Mouse (Mus musculus): ENCODE results near the gene Klhl18. TPM values are rescaled to one million over a fixed set of nuclear protein-coding genes. Genes with fewer than 3 reads are reported as not detected.
"Not testable (repeated sequence)": the region's sequence is repeated elsewhere in the genome, so short reads cannot be mapped to it uniquely, and the experiment has no call there.

The Klhl18 gene
- polyA plus RNA-seq, 1 experiment from 2014 or later, result 22.4 TPM

GRCm38 (mm10) chr9:110412926-110413325 lies 63.6 kb downstream of the Klhl18 start:
- H3K4me1 ChIP-seq, result peaks cover 7% of the 10 kb centered on the region
- ATAC-seq (ENCODE audit: low FRiP score), result no peak
- WGBS, result 76% methylated on average over 7 of the region's 7 CpGs
- H3K9me3 ChIP-seq (replicated peaks), result no peaks in the 10 kb centered on the region
- no peak overlapping the region for H3K4me2 ChIP-seq
- H3K36me3 ChIP-seq, result no peaks in the 10 kb centered on the region
- H3K27me3 ChIP-seq (replicated peaks), result no peaks in the 10 kb centered on the region
- H3K9ac ChIP-seq (replicated peaks), result no peak overlapping the region
- H3K4me3 ChIP-seq (replicated peaks), result no peak overlapping the region
- no peak overlapping the region for H3K27ac ChIP-seq (replicated peaks)

- Histone ChIP-seq H3K4me2 (no peak overlapping the region), H3K4me3 (replicated peaks) (no peak overlapping the region), H3K27me3 (replicated peaks) (no peaks in the 10 kb centered on the region), H3K9me3 (replicated peaks) (no peaks in the 10 kb centered on the region), H3K9ac (replicated peaks) (no peak overlapping the region), H3K27ac (replicated peaks) (no peak overlapping the region), H3K4me1 (peaks cover 17% of the 10 kb centered on the region), H3K36me3 (no peaks in the 10 kb centered on the region)
- no peak for ATAC-seq (ENCODE audit: low FRiP score)
- 46% methylated on average over 6 of the region's 6 CpGs for WGBS
Measured at GRCm38 (mm10) chr9:110410908-110411887, 65.3 kb downstream of the Klhl18 start.

GRCm38 (mm10) chr9:110408099-110408773 lies 68.3 kb downstream of the Klhl18 start, which contains the start of gene Ptpn23:
Gene Ptpn23 (minus strand): TSS chr9:110408213.
- Histone ChIP-seq H3K9ac (replicated peaks) (peak within 1 kb of the TSS; percentile 91), H3K4me1 (peaks cover 28% of the 10 kb centered on the region), H3K4me3 (replicated peaks) (peak within 1 kb of the TSS; percentile 83), H3K36me3 (no peaks in the 10 kb centered on the region; the same call in 1 of the 2 replicates), H3K9me3 (replicated peaks) (no peaks in the 10 kb centered on the region), H3K4me2 (peak within 1 kb of the TSS; percentile 94), H3K27me3 (replicated peaks) (no peaks in the 10 kb centered on the region), H3K27ac (replicated peaks) (peak within 1 kb of the TSS; percentile 89)
- WGBS, result under 1% methylated on average over 39 of the region's 39 CpGs
- peak; percentile 95 for ATAC-seq (ENCODE audit: low FRiP score)

GRCm38 (mm10) chr9:110407311-110408098 lies 69.0 kb downstream of the Klhl18 start:
- Histone ChIP-seq H3K9ac (replicated peaks) (peak overlapping the region; percentile 91), H3K27ac (replicated peaks) (peak overlapping the region; percentile 84), H3K27me3 (replicated peaks) (no peaks in the 10 kb centered on the region), H3K4me3 (replicated peaks) (peak overlapping the region; percentile 83), H3K36me3 (no peaks in the 10 kb centered on the region; the same call in 1 of the 2 replicates), H3K4me1 (peaks cover 28% of the 10 kb centered on the region), H3K4me2 (peak overlapping the region; percentile 94), H3K9me3 (replicated peaks) (no peaks in the 10 kb centered on the region)
- peak; percentile 72 for ATAC-seq (ENCODE audit: low FRiP score)
- WGBS, result 2% methylated on average over 41 of the region's 41 CpGs

GRCm38 (mm10) chr9:110403240-110403639 lies 73.3 kb downstream of the Klhl18 start:
- not testable (repeated sequence) for H3K4me3 ChIP-seq (replicated peaks); H3K9ac ChIP-seq (replicated peaks); H3K4me2 ChIP-seq; H3K9me3 ChIP-seq (replicated peaks); H3K27ac ChIP-seq (replicated peaks); H3K36me3 ChIP-seq; H3K27me3 ChIP-seq (replicated peaks); ATAC-seq (ENCODE audit: low FRiP score)
- H3K4me1 ChIP-seq, result peaks cover 21% of the 10 kb centered on the region
- WGBS, result 76% methylated on average over 4 of the region's 4 CpGs

GRCm38 (mm10) chr9:110402731-110403130 lies 73.8 kb downstream of the Klhl18 start:
- Histone ChIP-seq H3K9me3 (replicated peaks) (no peaks in the 10 kb centered on the region), H3K27me3 (replicated peaks) (no peaks in the 10 kb centered on the region), H3K4me1 (peaks cover 21% of the 10 kb centered on the region), H3K9ac (replicated peaks) (no peak overlapping the region), H3K4me2 (no peak overlapping the region), H3K27ac (replicated peaks) (no peak overlapping the region), H3K4me3 (replicated peaks) (no peak overlapping the region), H3K36me3 (peaks cover 7% of the 10 kb centered on the region; the same call in 1 of the 2 replicates)
- 99% methylated on average over 2 of the region's 2 CpGs for WGBS
- no peak for ATAC-seq (ENCODE audit: low FRiP score)

GRCm38 (mm10) chr9:110400650-110401049 lies 75.8 kb downstream of the Klhl18 start:
- no peaks in the 10 kb centered on the region for H3K9me3 ChIP-seq (replicated peaks)
- ATAC-seq (ENCODE audit: low FRiP score), result no peak
- no peak overlapping the region for H3K4me2 ChIP-seq
- no peak overlapping the region for H3K4me3 ChIP-seq (replicated peaks)
- H3K27ac ChIP-seq (replicated peaks), result no peak overlapping the region
- peaks cover 5% of the 10 kb centered on the region for H3K4me1 ChIP-seq
- WGBS, result 89% methylated on average over 5 of the region's 5 CpGs
- H3K36me3 ChIP-seq, result peaks cover 20% of the 10 kb centered on the region
- no peaks in the 10 kb centered on the region for H3K27me3 ChIP-seq (replicated peaks)
- no peak overlapping the region for H3K9ac ChIP-seq (replicated peaks)

GRCm38 (mm10) chr9:110393295-110393694 lies 83.2 kb downstream of the Klhl18 start:
- H3K4me2 ChIP-seq, result no peak overlapping the region
- 91% methylated on average over 4 of the region's 4 CpGs for WGBS
- peaks cover 86% of the 10 kb centered on the region for H3K36me3 ChIP-seq
- no peak for ATAC-seq (ENCODE audit: low FRiP score)
- no peaks in the 10 kb centered on the region for H3K27me3 ChIP-seq (replicated peaks)
- no peaks in the 10 kb centered on the region for H3K4me1 ChIP-seq
- no peak overlapping the region for H3K27ac ChIP-seq (replicated peaks)
- H3K4me3 ChIP-seq (replicated peaks), result no peak overlapping the region
- H3K9me3 ChIP-seq (replicated peaks), result no peaks in the 10 kb centered on the region
- H3K9ac ChIP-seq (replicated peaks), result no peak overlapping the region

GRCm38 (mm10) chr9:110390843-110391242 lies 85.7 kb downstream of the Klhl18 start:
- no peak for ATAC-seq (ENCODE audit: low FRiP score)
- H3K4me2 ChIP-seq, result no peak overlapping the region
- peaks cover 93% of the 10 kb centered on the region for H3K36me3 ChIP-seq
- H3K27me3 ChIP-seq (replicated peaks), result no peaks in the 10 kb centered on the region
- no peak overlapping the region for H3K4me3 ChIP-seq (replicated peaks)
- no peaks in the 10 kb centered on the region for H3K4me1 ChIP-seq
- H3K9ac ChIP-seq (replicated peaks), result no peak overlapping the region
- no peak overlapping the region for H3K27ac ChIP-seq (replicated peaks)
- H3K9me3 ChIP-seq (replicated peaks), result no peaks in the 10 kb centered on the region
- 95% methylated on average over 3 of the region's 3 CpGs for WGBS

- Histone ChIP-seq H3K27ac (replicated peaks) (no peak overlapping the region), H3K27me3 (replicated peaks) (no peaks in the 10 kb centered on the region), H3K9me3 (replicated peaks) (no peaks in the 10 kb centered on the region), H3K9ac (replicated peaks) (no peak overlapping the region), H3K4me3 (replicated peaks) (no peak overlapping the region), H3K4me2 (no peak overlapping the region), H3K36me3 (peaks cover 96% of the 10 kb centered on the region), H3K4me1 (no peaks in the 10 kb centered on the region)
- ATAC-seq (ENCODE audit: low FRiP score), result no peak
- WGBS, result 96% methylated on average over 7 of the region's 7 CpGs
Measured at GRCm38 (mm10) chr9:110388011-110388410, 88.5 kb downstream of the Klhl18 start.

GRCm38 (mm10) chr9:110384369-110384929 lies 92.0 kb downstream of the Klhl18 start:
- H3K4me2 ChIP-seq, result no peak overlapping the region
- no peak for ATAC-seq (ENCODE audit: low FRiP score)
- no peak overlapping the region for H3K27ac ChIP-seq (replicated peaks)
- no peak overlapping the region for H3K4me3 ChIP-seq (replicated peaks)
- H3K36me3 ChIP-seq, result peaks cover 91% of the 10 kb centered on the region
- H3K4me1 ChIP-seq, result no peaks in the 10 kb centered on the region
- no peaks in the 10 kb centered on the region for H3K27me3 ChIP-seq (replicated peaks)
- no peaks in the 10 kb centered on the region for H3K9me3 ChIP-seq (replicated peaks)
- H3K9ac ChIP-seq (replicated peaks), result no peak overlapping the region
- WGBS, result 88% methylated on average over 7 of the region's 7 CpGs

Measured in neural tube, embryonic 15.5 days (tissue).